Mouse (Mus musculus) fat pad, adult 2 months (tissue): ENCODE measurements around the gene Nr1d1.
A peak's percentile ranks its signal among the peaks of the same experiment; 100 is the strongest.

ENCODE experiments used
- DNase-seq: peaks from one replicate; pipeline ENCODE4 v3.0.0-alpha.2; 2011; ENCODE audit warnings: low read depth, low spot score; ENCODE audit errors: extremely low read depth

Gene Nr1d1

DNA sequence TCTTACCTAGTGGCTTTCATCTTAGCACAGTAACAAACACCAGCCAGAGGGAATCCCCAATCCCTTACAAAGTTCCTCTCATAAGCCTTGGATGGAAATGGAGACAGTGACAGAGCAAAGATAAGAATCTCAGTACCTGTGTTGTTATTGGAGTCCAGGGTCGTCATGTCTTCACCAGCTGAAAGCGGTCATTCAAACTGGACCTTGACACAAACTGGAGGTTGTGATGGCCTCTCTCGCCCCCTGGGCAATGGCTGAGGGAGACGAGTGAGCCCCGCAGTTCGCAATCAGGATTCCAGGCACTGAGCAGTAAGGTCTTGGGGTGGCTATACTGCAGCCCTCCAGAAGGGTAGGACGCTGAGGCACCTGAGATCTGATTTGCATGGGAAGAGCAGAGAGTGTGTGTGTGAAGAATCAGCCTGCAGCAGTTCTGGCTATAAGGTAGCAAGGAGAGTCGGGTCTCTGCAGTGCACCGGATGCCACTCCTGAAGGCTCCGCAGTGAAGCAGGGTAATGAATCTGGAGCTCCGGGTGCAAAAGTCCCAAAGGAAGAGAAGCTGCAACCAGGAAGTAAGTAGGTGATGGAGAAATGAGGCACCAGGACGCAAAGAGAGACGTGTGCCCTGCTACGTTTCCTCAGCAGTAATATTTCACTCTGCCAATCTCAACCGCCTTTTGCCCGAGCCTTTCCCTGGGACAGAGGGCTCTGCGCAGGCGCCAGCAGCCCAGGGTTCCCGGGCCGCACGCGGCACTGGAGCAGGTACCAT is at the start of gene Nr1d1:
Nr1d1 (minus strand) TSS at position 752 of the 766 bp plus-strand sequence.
- no peak for DNase-seq

DNA sequence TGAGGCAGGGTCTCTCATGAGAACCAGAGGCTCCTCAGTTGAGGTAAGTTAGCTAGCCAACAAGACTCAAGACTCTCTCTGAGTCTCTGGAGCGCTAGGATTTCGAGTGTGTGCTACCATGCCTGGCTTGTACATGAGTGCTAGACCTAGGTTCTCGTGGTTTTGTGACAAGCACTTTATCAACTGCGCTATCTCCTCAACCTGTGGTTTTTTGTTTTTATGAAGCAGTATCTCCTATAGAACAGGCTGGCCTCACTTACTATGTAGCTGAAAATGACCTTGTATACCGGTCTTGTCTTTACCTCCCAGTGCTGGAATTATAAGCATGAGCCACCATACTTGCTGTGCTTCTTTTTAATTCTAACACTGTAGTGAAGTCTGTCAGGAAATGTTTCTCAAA is 45.8 kb upstream of the Nr1d1 start:
- no peak for DNase-seq

DNA sequence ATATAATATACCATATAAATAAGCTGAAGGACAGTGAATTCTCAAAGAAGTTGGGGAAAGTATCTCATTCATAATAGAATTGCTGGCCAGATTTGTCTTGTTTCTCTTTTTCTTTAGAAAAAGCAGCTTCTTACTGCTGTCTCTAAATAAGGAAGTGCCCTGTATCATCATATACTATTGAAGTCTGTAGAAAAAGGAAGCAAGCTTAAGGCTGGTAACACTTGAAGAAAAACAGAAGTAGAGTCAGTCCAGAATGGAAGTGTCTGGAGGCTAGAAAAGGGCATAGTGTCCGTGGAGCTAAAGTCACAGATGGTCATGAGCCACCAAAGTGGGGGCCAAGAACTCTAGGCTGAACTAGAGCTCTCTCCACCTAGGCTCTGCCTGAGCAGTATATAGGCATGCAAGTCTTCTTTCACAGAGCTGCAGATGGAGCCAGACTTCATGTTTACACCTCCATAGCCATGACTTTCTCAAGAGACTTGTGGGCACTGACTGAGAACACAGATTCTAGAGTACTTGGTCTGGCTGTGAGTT is 41.6 kb upstream of the Nr1d1 start:
- no peak for DNase-seq

DNA sequence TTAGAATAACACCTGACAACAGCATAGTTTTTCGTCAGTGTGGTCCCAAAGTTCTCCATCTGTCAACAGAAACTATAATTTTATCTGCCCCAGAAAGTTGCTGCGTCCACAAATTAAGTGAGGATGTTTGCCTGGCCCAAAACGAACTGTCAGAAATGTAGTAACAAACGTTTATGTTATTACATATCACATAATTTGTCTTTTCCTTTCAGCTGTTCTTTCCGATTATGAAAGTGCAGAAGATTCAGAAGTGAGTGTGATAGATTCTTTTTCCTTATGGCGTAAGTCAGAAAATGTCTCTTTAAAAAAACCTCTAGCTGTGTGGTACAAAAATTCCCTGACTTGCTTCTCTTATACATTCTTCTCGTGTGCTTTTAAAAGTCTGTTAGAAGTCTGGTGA is 35.6 kb upstream of the Nr1d1 start:
- no peak for DNase-seq

DNA sequence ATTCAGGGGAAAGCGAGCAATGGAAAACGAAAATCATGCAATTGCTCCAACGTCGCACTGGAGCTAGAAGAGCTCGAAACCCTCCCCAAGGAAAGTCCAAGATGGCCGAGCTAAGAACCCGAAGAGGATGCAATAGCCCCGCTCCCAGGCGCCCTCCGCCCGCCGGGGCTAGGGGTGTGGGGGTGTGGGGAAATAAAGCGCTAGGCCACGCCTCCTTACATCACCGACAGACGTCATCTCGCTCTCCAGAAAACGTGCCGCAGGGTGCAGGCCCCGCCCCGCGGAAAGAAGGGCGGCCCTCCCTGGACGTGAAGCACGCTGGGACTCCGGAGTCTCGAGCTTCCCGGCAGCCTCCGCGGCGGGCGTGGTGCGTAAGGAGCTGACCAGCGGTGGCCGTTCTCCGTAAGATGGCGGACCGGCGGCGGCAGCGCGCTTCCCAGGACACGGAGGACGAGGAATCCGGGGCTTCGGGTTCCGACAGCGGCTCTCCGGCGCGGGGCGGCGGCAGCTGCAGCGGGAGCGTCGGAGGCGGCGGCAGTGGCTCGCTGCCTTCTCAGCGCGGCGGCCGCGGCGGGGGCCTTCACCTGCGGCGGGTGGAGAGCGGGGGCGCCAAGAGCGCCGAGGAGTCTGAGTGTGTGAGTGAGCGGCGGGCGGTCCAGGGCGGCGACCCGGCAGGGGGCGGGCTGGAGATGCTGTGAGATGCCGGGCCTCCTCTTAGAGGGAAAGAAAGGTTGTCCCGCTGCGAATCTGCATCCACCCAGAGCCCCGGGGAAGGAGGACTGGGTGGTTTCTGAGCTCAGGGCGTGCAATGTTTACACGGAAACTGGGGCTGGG is 34.5 kb upstream of the Nr1d1 start:
- peak; percentile 59 for DNase-seq

DNA sequence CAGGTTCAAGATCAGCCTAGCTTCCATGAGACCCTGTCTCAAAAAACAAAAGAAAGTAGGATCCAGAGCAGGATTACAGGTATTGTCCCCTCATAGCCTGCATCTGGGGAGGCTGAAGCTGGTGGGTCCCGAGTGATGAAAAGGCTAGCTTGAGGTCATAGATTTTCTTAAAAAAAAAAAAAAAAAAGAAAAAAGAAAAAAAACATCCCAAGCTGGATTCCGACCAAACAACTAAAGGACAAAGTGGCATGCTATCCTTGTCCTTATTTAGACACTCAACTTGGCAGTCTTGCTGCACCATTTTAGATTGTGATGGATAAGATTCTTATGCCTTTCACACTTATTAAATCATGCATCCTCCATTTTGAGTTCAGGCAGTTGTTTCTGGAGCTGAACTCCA is 33.3 kb upstream of the Nr1d1 start:
- no peak for DNase-seq

DNA sequence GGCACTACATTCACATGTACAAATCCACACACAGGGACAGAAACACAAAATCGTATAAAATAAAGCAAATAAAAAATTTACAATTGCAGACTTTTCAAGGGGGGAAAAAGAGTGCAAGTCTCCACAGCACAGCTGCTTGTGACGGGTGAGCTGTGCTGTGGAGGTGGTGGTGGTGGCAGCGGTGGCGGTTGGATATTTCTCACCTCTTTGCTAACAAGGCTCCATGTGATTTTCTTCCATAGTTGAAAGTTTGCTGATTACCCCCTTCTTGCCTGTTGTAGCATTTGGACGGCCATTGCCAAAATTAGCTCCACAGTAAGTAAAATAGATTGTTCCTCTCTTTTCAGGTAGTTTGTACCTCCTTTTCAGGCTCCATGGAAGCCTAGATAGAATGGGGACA is 29.5 kb upstream of the Nr1d1 start, which contains the start of gene Casc3:
Casc3 (plus strand) TSS at position 301 of the 400 bp plus-strand sequence.
- no peak for DNase-seq

DNA sequence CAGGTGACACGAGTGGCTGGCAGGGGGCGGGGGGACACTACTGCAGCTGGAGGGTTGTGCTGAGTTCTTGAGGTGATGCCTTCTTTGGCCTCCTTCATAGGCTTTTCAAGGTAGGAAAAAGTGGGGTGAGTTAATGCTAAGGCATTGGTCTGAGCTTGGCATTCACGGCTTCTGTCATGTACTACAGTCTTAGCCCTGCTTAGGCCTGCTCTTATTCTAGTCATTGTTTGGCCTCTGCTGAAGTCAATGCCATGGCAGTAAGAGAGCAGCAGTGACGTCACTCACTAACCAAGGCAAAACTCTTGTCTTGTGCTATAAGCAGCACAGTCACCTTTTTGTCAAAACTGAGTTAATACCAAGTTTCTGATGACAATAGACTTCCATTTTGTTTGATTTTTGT is 22.8 kb upstream of the Nr1d1 start:
- no peak for DNase-seq

DNA sequence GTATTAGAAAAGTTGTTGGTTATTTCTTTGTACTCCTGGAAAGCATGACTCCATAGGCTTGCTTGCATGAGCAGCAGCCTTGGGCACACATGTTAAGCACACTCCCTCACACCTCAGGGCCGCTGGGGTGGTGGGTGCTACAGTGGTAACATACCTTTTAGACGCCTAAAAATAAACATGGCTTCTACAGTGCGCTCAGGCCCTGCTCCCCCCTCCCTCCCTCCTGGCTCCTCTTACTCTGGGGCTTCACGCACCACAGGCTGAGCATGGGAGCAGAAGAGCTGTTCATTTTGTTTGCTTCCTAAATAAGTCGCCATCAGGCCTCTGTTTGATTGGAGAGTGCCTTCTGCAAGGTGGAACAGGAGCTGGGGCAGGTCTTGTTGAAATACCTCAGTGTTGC is 22.2 kb upstream of the Nr1d1 start:
- DNase-seq: no peak

DNA sequence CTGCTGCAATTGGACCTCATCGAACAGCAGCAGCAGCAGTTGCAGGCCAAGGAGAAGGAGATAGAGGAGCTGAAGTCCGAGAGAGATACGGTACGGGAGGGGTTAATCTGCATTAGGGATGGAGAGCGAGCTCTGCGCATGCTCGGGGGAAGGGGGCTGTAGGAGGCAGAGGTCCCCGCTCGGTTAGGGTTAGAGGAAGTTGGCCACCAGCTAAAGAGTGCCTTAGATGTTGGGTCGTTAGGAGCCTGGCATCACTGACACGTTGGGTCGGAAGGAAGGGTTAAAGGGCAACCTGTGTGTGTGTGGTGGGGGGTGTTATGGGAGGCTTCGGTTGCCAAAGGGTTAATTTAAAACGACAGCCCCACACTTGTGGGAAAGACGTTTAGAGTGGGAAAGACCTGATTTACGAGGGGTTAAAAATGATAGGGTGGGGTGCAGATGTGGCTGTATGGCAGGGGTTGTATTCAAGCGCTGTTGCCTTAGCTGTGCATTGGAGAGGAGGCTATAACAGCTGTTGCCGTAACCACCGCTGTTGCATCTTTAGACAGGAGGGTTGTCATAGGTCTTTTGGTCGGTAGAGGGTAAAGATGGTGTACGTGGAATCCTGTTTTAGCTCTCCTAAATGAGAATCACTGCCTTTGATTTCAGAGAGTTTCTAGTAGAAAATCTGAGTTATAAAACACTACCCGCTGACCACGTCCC is 21.5 kb upstream of the Nr1d1 start:
- no peak for DNase-seq

DNA sequence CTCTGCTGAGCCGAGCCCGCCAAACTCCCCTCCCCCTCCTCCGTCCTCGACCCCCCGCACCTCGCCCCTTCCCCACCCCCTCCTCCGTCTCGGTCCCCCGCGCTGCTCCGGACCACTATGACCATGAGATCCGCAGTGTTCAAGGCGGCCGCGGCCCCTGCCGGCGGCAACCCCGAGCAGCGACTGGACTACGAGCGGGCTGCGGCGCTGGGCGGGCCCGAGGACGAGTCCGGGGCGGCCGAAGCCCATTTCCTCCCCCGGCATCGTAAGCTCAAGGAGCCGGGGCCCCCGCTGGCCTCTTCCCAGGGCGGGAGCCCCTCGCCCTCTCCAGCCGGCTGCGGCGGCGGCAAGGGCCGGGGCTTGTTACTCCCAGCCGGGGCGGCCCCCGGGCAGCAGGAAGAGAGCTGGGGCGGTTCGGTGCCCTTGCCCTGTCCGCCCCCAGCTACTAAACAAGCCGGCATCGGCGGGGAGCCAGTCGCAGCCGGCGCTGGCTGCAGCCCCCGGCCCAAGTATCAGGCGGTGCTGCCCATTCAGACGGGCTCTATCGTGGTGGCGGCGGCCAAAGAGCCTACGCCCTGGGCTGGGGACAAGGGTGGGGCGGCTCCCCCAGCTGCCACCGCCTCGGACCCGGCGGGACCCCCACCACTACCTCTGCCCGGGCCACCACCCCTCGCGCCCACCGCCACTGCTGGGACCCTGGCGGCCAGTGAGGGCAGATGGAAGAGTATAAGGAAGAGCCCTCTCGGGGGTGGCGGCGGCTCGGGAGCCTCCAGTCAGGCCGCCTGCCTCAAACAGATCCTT is 20.8 kb upstream of the Nr1d1 start:
- DNase-seq: no peak

DNA sequence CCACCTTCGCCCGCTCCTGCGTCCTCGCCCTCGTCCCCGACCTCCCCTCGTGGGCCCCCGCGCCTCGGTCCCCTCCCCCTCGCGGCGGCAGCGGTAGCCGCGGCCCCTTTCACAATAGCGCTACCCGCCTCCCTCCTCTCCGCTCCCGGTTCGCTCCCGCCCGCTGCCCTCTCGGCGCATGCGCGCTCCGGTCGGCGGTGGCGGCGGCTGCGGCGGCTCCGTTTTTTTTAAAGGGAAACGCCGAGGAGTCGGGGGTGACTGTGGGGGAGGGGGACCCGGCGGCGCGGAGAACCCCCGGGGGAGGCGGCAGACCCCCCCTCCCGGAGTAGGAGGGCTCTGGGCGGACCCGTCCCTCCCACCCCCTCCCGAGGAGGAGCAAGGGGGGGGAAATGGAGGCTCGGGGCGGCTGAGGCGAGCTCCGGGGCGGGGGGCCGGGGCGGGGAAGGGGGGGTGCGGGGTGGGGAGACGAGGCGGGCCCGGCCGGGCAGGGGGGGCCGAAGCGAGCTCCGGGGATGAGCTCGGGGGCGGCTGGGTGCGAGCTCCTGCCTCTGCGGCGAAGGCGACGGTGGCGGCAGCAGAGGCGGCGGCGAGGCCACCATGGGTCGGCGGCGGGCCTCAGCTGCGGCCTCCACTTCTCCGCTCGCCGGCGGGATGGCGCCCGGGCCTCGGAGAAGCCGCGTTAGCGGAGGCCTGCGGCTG is 20.0 kb upstream of the Nr1d1 start, which contains the start of gene Msl1:
Msl1 (plus strand) TSS at position 502 of the 699 bp plus-strand sequence.
- DNase-seq: no peak

DNA sequence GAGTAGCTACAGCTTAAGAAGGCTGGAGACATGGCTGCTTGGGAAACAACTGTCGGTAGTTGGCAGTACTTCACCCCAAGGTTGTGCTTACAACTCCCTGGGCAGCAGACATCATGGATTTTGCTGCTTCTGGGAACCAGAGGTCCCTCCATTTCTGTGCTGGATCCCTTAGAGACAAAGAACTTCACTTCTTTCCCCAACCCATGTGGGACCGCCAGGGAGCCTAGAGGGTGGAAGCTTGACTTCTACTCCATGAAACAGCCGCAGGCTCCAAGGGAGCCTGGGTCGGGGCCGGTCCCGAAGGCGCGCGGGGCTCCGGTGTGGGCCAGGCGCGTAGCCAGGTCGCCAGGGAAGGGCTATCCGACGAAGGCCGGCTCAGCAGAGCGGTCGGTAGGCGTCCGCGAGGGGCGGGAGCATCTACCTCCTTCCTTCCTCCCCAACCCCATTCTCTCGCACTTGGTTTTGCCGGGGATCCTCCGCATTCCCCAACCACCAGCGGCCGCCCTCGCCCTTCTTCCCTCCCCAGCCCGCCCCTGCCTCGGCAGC is 19.4 kb upstream of the Nr1d1 start:
- DNase-seq: no peak

DNA sequence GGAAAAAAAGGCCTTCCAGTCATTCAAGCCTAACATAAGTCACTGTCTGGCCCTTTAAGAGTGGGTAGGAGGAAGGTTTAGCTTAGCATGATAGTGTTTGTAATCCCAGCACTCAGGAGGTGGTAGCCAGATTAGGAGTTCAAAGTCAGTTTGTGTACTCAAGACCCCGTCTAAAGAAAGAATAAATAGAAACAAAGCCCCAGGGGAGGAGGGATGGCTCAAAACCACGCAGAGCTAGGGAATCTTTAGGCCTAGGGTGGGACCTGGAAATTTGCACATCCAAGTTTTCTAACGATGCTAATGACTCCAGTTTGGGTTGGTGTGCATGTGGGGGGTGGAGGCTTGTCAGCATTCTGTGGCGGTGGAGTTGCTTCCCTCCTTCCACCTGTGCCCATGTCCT is 16.9 kb upstream of the Nr1d1 start:
- no peak for DNase-seq

DNA sequence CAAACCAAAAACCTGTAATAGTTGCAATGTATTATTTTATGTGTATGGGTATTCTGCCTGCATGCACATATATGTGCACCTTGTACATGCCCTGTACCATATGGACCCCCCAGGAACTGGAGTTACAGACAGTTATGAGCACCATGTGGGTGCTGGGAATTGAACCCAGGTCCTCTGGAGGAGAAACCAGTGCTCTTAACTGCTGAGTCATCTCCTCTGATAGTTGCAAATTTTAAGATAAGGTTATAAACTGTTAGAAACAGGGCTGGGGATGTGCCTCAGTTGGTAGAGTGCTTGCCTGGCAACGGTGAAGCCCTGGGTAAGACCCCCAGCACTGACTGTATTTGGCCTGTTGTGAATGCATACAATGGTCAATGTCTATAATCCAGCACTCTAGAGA is 16.3 kb upstream of the Nr1d1 start:
- DNase-seq: no peak

DNA sequence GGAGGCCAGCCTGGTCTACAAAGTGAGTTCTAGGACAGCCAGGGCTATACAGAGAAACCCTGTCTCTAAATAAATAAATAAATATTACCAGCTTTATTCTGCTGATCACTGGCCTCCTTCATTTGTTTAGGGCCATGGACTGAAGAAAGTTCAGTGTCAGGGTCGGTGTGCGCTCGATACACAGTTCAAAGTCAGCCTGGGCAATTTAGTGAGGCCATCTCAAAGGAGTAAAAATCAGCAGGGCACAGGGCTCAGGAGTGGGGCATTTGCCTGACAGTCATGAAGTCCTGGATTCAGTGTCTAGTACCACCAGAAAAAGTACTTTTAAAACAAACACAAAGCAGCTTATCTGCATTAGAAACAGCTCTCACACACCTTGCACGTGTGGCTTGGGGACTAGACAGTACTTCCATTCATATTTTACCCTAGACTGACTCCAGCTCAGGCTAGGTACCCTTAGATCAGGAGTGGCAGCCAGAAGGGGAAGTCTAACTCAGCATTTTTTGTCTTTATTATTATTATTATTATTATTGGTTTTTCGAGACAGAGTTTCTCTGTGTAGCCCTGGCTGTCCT is 15.6 kb upstream of the Nr1d1 start:
- no peak for DNase-seq

DNA sequence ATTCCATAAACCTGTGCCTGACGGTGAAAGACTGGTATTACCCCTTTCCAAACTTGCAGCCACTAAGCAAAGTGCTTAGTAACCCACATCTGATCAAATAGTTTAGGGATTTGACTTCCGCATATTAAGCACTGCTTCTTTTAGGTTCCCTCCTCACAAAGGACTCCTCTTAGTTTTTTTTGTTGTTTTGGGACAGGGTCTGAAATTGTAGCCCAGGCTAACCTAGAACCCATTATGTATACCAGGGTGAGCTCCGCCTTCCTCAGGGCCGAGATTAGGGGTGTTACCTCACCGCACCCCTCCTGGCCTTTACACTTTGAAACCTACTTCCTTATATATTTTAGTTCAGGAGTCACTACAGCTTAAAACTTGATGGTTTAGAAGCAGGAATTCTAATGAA is 14.7 kb upstream of the Nr1d1 start:
- DNase-seq: no peak

DNA sequence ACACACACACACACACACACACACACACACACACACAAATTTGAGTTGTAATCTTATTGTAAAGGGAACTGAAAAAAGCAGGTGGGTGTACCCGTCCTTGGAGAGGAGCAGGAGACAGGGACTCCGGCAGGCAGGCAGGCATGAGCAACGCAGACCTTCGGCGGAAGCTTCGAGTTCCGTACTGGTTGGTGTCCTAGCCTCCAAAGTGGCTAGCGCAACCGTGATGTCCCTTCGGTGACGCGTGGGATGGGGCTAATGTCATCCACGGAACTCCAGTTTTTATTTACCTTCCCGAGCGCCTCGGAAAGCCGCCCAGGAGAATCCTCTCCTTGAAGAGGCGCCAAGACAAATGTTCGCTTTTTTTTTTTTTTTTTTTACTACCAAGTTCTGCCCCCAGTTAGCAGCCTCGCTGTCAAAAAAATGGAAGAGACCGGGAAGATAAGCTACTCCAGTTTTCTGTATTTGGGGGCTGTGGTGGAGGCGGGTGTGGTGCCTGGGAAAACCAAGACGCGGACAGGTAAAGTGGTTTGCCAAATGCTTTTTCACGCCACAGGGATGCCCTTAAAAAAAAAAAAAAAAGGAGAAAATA is 14.2 kb upstream of the Nr1d1 start:
- no peak for DNase-seq
